Comparison of ENCODE assay signal across 17 mouse cellular contexts in genomic region chr12:92618519-92618918, GRCm38 (mm10).
DNase-seq lines count a peak whose midpoint lies in the region; ATAC-seq and TF ChIP-seq lines count a peak whose summit lies in the region.
"Had no signal": no experiment of that assay in that cellular context is flagged by ENCODE, and none has a peak within 500 bp of the region (broad histone marks: within the 10 kb centered on the region; RNA-seq: fewer than 3 reads in every experiment).

No protein-coding gene starts in this region.

- H3K27me3 ChIP-seq in midbrain, embryonic 13.5 days, result no peaks in the 10 kb centered on the region
- no peaks in the 10 kb centered on the region for H3K27me3 ChIP-seq in midbrain, embryonic 16.5 days (ENCODE audit: control insufficient read depth, insufficient read depth, low read depth, low read length)
- no peaks in the 10 kb centered on the region for H3K27me3 ChIP-seq in midbrain, postnatal 0 days (ENCODE audit: insufficient read depth, low read length)
- H3K27me3 ChIP-seq: embryonic facial prominence, embryonic 12.5 days had no signal

- no peak overlapping the region for H3K4me3 ChIP-seq in layer of hippocampus, adult 2 months
- H3K4me3 ChIP-seq in midbrain, embryonic 13.5 days (replicated peaks), result no peak overlapping the region
- no peak overlapping the region for H3K4me3 ChIP-seq in midbrain, embryonic 16.5 days (ENCODE audit: low read depth, low read length)
- no peak overlapping the region for H3K4me3 ChIP-seq in midbrain, postnatal 0 days (ENCODE audit: low read depth, low read length)
- H3K4me3 ChIP-seq: embryonic facial prominence, embryonic 12.5 days; heart, embryonic 10.5 days had no signal

- no peak for DNase-seq in layer of hippocampus, adult 2 months (ENCODE audit: low spot score in 2 of 2)
- DNase-seq in layer of hippocampus, postnatal 14 days (ENCODE audit: low spot score in 2 of 2), result no peak
- DNase-seq in embryo, embryonic 11 days, result peak; percentile 13
- peak; percentile 33 for DNase-seq in midbrain, postnatal 0 days (ENCODE audit: low spot score)
- DNase-seq in layer of hippocampus, postnatal 36 days, result no peak
- DNase-seq: cerebellum, adult 18-20 months; gastrocnemius, postnatal 14 days; heart, postnatal 4 days; kidney, adult 11 months; kidney, postnatal 14 days; liver, postnatal 0 days; right cerebral cortex, postnatal 4 days had no signal

- WGBS in midbrain, embryonic 13.5 days, result 32% methylated on average over 2 of the region's 2 CpGs
- WGBS in midbrain, embryonic 16.5 days, result 21% methylated on average over 2 of the region's 2 CpGs
- 26% methylated on average over 2 of the region's 2 CpGs for WGBS in midbrain, postnatal 0 days

- ATAC-seq in midbrain, embryonic 13.5 days, result peak; percentile 67; the same call in 1 of the 2 replicates
- ATAC-seq in midbrain, embryonic 16.5 days, result no peak
- no peak for ATAC-seq in midbrain, postnatal 0 days (ENCODE audit: low FRiP score)
- ATAC-seq: CD4-positive, CD25-positive, alpha-beta regulatory T cell, adult 4 months; liver, postnatal 0 days had no signal

- no peaks in the 10 kb centered on the region for H3K9me3 ChIP-seq in midbrain, embryonic 13.5 days
- no peaks in the 10 kb centered on the region for H3K9me3 ChIP-seq in midbrain, embryonic 16.5 days (replicated peaks; ENCODE audit: control insufficient read depth, low read length, poor library complexity, severe bottlenecking)
- H3K9me3 ChIP-seq in midbrain, postnatal 0 days (ENCODE audit: low read length), result no peaks in the 10 kb centered on the region
- H3K9me3 ChIP-seq: embryonic facial prominence, embryonic 12.5 days; heart, embryonic 10.5 days had no signal

- H3K4me2 ChIP-seq in midbrain, embryonic 13.5 days (replicated peaks), result no peak overlapping the region
- H3K4me2 ChIP-seq in midbrain, embryonic 16.5 days (ENCODE audit: low read length), result no peak overlapping the region
- no peak overlapping the region for H3K4me2 ChIP-seq in midbrain, postnatal 0 days (ENCODE audit: low read depth, low read length, poor library complexity, severe bottlenecking)
- H3K4me2 ChIP-seq: embryonic facial prominence, embryonic 12.5 days had no signal

- 0 out of 2 replicates have a peak overlapping the region, but pooled peaks have one; percentile 10 for H3K27ac ChIP-seq in layer of hippocampus, adult 2 months
- H3K27ac ChIP-seq in midbrain, embryonic 13.5 days, result no peak overlapping the region
- no peak overlapping the region for H3K27ac ChIP-seq in midbrain, embryonic 16.5 days (ENCODE audit: low read length)
- H3K27ac ChIP-seq in midbrain, postnatal 0 days (ENCODE audit: low read depth, low read length), result no peak overlapping the region
- H3K27ac ChIP-seq: embryonic facial prominence, embryonic 12.5 days; heart, embryonic 10.5 days had no signal

- H3K9ac ChIP-seq in midbrain, embryonic 13.5 days (replicated peaks), result no peak overlapping the region
- no peak overlapping the region for H3K9ac ChIP-seq in midbrain, embryonic 16.5 days (ENCODE audit: low read depth, low read length)
- no peak overlapping the region for H3K9ac ChIP-seq in midbrain, postnatal 0 days (replicated peaks; ENCODE audit: low read length, poor library complexity, severe bottlenecking)
- H3K9ac ChIP-seq: embryonic facial prominence, embryonic 12.5 days; liver, postnatal 0 days had no signal

- 0 out of 2 replicates have a peak, but pooled peaks cover 3% of the 10 kb centered on the region for H3K4me1 ChIP-seq in midbrain, embryonic 13.5 days (replicated peaks)
- H3K4me1 ChIP-seq in midbrain, embryonic 16.5 days (ENCODE audit: control insufficient read depth, insufficient read depth, low read length), result no peaks in the 10 kb centered on the region
- no peaks in the 10 kb centered on the region for H3K4me1 ChIP-seq in midbrain, postnatal 0 days (ENCODE audit: insufficient read depth, low read length)
- H3K4me1 ChIP-seq: embryonic facial prominence, embryonic 12.5 days; heart, embryonic 10.5 days had no signal

- H3K36me3 ChIP-seq in midbrain, embryonic 13.5 days, result no peaks in the 10 kb centered on the region
- H3K36me3 ChIP-seq in midbrain, embryonic 16.5 days (ENCODE audit: control insufficient read depth, insufficient read depth, low read length), result no peaks in the 10 kb centered on the region
- H3K36me3 ChIP-seq in midbrain, postnatal 0 days (ENCODE audit: insufficient read depth, low read length), result no peaks in the 10 kb centered on the region
- H3K36me3 ChIP-seq: embryonic facial prominence, embryonic 12.5 days; heart, embryonic 10.5 days had no signal

- no peak for TF ChIP-seq CTCF in layer of hippocampus, adult 2 months (conservative IDR thresholded peaks at IDR 0.05)
- TF ChIP-seq CTCF in midbrain, postnatal 0 days (IDR thresholded peaks at IDR 0.05), result no peak

Comparison
In these comparisons a context has a peak if more than half of its experiments do, and no peak if none do; other contexts are left out.
1. DNase-seq: peak in embryo, embryonic 11 days (single experiment) and midbrain, postnatal 0 days (single experiment); none in layer of hippocampus, adult 2 months (0 of 2), layer of hippocampus, postnatal 14 days (0 of 2) and layer of hippocampus, postnatal 36 days (0 of 2).